Mouse (Mus musculus) urinary bladder, postnatal 14 days (tissue): ENCODE measurements around the gene Prpf3.
A peak's percentile ranks its signal among the peaks of the same experiment; 100 is the strongest.
"Not testable (repeated sequence)": the region's sequence is repeated elsewhere in the genome, so short reads cannot be mapped to it uniquely, and the experiment has no call there.

ENCODE experiments used
- DNase-seq: peaks from one replicate; pipeline ENCODE4 v3.0.0; 2021; ENCODE audit warnings: low spot score

The Prpf3 gene

DNA sequence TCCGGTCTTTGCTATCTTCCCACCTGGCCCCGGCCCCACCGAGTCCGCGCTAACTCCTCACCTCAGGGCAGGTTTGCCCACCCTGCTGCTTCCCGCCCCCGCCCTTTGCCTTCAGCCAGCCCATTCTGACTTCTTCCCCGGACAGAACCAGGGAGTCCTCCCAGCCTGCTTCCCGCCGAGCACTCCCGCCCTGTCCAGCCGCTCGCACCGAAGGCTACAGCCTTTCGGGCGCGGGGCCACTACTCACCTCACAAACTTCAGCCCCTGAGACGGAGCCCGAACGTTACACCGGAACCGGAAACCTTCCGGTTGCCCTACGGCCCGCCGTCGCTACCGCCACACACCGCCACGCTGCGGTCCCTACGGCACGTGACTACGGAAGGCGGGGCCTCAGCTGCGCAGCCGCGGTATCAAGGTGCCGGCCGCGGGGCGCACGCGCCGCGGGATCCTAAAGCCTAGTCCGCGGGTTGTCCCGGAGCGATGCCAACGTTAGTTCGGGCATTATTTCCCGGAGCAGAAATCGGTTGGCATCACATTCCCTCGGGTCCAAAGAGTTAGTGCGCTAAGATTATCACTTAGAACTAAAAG is at the start of gene Prpf3:
TSS of gene Prpf3 (minus strand) at position 384 of the 588 bp plus-strand sequence.
- peak; percentile 95 for DNase-seq

DNA sequence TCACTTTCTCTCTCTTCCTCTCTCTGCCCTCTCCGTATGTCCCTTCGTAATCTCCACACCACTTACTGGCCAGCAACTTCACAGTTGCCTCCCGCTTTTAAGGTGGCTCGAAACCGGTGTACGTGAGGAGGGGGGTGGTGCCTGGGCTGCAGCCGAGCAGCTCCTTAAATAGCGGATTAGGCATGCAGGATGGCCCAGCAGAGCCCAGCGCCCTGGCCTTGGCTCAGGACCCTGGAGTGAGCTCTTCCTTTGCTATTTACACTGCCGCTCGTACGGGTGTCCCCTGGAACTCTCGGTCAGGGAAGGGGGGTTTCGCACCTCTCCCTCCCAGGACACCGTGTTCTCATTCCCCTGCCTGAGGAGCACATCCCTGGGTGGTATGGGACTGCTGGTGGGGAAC is 48.9 kb upstream of the Prpf3 start, which contains the start of gene Car14:
TSS of gene Car14 (minus strand) at position 124 of the 400 bp plus-strand sequence.
- no peak for DNase-seq

DNA sequence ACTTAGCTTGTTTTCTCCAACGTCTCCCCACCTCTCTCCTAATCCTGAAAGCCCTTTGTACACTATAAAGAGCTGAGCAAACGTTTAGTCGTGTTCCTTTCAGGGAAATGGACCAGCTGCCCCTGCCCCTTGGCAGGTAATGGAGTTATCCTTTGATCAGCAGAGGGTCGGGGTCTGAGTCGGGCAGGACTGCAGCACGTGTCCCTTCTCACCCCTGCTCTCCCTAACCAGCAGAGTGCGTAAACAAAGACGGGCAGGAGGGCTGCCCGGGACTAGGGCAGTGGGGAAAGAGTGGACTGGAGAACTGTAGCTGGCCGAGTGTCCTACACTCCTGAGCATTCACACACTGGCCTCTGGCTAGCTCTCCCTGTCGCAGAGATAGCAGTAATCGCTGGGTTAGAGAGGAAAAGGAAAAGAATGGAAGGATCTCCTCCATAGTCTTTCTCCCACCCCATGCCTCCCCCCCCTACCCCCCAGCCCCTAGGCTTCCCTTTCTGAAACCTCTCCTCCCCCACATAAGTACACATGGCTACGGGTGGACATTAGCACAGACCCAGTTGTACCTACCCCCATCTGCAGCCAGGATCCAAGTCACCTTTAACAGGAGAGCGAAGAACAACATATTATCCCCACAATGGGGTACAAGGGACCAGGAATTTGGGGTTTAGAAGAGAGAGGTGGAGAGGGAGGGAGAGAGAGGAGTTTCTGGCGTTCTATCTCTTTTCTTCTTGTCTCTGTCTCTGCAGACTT is 48.2 kb upstream of the Prpf3 start:
- DNase-seq, result no peak

DNA sequence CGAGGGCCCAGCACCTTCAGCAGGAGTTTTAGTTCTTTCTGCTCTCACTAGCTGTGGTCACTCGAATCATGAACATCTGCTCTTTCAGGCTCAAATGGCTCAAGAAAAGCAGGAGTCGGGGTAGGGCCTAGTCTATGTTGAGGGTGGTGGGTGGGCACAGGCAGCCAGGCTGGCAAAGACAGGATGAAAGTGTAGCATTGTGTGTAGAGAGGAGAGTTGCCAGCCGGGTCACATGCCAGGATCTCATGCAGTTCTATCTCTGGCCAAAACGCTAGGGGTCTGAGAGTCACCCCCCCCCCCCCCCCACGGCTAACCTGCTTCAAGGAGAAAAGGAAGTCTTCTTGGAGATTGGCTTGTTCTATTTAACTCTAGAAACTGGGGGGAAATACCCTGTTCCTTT is 47.0 kb upstream of the Prpf3 start:
- DNase-seq, result no peak

DNA sequence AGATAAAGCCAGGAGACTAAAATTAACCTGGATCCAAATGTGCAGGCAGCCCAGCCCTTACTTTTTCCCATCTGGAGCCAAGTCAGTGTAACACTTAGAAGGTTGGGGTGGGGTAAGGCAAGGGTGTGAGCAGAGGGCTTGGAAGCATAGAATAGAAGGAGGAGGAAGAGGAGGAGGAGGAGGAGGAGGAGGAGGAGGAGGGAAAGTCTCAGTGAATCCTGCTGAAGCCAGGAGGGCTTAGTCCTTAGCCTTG is 46.6 kb upstream of the Prpf3 start:
- DNase-seq, result no peak

DNA sequence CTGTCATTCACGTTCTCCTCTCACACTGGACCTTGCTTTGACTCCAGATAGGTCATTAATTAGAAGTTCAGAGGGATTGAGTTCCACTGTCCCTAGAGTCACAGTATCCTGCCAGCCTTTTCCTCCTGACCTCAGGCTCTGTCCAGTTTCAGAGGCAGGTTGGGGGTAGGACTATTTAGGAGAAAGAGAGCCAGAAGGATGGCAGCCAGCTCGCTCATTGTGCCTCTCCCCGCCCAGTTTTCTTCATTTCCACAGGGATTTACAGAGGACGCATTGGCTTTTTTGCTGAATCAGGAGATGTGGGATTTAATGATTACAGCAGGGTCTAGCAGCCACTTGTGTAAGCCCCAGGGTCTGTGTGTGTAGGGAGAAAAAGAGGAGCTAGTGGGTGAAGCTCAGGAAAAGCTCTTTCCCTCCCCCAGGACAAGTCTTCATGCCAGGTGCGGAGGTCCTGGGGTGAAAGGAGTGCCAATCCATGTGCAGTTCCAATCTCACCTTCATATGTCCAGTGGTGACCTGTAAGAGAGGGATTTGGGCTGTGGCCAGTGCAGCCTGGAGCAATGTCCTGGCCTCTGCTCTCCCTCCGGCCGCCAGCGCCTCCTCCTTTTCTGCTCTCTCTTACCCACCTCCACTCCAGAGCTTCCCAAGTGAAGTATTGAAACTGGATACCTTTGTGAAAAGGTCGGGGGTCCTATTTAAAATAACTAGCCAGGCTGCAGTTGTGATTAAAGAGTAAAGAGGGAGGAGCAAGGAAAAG is 46.1 kb upstream of the Prpf3 start:
- DNase-seq, result no peak

DNA sequence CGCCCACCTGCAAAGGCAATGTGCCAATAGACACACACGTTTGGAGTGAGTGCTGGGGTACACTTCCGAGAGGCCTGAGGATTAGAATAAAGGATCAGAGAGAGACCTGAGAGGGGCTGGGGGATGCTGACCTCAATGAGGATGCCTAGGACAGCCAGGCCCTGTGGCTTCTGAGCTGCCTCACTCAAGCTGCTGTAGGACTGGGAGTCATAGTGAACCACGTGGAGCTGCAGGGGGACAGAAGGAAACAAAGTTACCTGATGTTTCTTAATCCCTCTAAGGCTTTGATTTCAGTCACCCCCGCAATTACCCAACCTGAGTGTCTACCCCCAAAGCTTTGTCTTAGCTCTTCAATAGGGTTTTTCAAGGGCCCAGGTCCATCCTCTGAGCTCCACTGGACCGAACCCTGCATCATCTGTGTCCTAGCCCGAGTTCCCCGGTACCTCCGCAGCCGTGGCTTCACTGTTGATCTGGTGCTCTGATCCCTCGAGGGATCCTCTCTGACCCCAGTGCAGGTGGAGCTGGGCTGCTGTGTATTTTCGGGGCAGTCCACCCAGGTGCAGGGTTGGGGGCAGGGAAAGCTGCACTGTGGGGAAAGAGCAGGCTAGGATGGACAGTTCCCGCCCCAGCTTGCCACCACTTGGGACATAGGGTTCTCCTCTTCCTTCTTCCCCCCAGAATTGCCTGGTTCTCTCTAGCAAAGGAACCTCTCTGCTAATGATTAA is 44.3 kb upstream of the Prpf3 start:
- no peak for DNase-seq

DNA sequence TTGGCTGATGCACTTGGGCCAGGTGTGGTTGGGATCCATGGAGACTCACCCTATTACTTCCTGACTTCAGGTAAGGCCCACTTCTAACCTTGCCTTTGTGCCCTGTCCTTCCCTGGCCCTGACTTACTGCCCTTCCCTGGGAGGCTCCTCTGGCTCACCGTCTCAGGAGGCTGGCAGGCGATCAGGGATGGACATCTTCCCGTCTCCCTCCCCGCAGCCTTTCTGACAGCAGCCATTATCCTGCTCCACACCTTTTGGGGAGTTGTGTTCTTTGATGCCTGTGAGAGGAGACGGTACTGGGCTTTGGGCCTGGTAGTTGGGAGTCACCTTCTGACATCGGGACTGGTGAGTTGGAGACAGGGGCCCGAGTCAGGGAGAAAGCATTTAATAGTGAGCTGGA is 39.8 kb upstream of the Prpf3 start:
- not testable (repeated sequence) for DNase-seq

DNA sequence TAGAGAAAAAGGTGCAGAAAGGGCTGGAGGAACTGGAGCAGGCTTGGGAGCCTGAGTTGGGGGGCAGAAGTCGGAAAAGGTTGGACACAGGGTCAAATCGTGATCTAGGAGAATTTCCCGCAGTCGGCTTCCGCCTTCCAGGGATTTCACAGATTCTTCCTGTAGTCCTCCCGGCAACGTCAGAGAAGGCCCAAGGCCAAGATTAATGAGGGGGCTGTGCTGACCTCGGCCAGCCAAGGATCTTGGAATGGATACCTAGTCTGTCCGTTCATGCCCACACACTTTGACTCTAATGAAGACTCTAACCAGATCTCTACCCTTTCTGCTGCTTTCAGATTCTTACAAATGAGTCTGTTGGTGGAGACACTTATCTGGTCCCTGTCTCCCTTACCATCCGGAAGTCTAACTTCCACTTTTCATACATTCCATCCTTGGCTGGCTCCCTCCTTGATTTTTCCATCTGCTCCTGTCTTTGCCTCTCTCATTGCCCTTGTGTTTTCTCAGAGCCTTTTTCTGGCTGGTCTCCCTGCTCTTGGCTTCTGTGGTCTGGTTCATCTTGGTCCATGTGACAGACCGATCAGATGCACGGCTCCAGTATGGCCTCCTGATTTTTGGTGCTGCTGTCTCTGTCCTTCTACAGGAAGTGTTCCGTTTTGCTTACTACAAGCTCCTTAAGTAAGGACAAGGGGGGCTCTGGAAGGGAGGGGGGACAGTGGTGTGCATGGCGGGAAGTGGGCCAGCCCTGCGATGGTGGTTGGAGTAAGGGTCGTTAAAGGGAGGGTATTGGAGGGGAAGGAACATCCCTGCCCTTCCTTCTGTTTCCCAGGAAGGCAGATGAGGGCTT is 38.9 kb upstream of the Prpf3 start:
- DNase-seq, result peak; percentile 65

DNA sequence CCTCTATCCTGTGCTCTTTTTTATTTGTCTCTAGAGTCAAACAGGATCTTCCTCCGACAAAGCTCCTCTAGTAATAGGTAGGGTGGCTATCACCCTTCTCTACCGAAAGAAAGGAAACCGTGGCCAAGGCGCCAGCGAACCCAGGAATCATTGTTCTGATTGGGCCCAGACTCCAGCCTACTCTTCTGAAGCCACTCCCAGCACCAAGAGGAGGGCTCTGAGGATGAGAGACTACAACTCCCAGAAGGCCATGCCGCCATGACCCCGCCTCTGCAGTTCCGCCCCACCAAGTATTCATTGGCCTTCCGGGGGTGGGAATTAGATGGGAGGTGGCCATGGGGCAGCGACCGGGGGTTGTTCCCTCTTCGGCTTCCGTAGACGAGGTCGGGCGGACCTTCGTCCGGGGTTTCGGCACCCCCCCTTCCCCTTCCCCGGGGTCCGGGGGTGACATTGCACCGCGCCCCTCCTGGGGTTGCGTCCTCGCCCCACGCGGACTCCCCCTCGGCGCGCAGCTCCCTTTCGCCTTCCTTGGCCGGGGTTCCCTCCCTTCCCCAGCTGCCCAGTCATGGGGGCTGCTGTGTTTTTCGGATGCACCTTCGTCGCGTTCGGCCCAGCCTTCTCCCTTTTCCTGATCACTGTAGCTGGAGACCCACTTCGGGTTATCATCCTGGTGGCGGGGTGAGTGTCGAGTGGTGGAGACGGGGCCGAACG is 38.1 kb upstream of the Prpf3 start, which contains the start of gene Aph1a:
TSS of gene Aph1a (plus strand) at position 364 of the 711 bp plus-strand sequence.
- DNase-seq, result peak; percentile 95

DNA sequence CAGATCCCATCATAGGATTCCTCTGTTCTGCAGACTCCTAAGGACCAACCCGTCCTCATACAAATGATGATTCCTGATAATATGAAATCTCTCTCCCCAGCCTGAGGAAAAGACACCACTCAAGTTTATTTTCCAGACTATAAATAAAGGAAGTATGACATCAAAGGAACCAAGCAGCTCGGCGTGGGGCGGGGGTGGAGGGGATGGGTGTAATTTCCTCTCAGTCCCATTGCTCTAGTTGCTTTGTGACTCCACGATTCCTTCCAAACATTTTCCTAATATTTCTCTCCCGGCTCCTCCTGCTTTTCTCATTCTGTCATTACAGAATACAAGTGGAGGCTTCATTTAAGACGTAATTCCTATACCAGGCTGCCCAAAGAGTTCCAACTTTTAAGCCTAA is 37.4 kb upstream of the Prpf3 start:
- no peak for DNase-seq

DNA sequence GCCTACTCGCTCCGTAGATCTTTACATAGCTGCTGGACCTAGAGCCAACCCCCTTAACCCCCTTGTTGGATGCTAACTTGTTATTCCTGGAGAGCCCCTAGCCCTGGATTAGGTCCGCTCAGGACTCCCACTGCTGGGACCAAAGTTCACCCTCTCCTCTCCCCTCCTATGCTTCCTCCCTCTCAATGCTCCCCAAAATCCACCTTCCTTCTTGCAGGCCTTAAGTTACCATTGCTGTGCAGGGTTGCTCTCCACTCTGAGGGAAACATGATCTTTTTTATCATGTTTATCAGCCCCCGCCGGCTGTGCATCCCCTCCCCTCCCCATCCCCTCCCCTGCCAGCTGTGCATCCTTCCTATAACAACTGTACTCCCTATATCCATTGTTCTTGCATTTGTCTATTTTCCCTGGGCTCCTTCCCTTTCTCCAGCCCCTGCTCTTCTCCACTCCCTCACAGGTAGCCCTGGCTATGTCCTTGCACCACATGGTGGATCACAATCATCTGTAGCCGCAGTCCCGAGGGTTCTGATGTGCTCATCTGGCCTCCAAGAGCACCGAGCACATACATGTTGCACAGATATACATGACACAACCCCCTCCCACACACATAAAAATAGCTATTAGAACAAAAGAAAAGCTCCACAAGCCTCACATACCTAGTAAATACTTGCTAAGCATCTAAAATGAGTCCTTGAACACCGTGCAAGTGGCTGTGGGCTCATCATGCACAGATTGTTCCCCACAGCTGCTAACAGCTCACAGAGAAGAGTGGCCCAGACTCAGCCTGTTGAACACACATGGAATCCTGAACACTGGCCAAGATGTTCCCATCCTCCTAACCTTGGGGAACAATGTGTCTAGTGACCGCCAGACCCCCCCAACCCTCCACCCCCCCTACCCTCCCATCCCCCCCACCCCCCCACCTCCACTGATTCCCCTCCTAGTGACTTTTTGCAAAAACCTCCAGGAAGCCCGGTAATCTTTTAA is 36.7 kb upstream of the Prpf3 start:
- no peak for DNase-seq

DNA sequence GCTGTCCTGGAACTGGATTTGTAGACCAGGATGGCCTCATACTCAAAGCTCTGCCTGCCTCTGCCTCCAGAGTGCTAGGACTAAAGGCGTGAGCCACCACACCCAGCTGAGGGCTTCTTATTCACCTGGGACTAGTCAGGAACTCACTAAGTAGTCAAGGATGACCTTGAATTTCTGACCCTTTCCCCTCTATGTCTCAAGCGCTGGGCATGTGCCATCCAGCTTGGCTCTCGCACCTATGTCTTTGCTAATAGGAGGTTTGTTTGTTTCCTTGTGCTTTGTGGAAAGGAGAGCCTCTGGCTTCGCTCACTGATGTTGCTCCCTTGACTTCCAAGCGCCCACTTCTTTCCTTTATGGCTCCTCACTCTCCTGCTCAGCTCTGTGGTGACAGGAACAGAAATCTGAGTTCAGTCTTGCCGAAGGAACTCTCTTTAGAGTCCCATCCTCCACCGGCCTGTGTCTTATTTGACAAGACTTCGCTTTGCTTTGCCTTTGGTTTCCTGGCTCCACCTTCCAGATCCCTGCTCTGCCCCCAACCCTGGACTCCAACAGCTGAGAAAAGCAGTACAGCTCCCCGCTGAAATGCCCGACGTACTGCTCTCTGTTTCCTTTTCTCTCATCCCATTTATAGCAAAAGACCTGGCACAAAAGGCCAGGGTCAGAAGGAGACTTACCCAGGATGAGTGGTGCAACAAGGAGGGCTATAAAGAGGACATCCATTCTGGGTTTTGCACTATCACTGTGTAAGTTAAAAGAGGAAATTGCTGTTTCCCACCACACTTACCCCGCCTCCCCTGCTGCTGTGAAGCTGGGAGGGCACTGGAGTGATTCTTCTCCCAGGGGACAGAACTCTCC is 35.8 kb upstream of the Prpf3 start, which contains the start of gene BC028528:
TSS of gene BC028528 (minus strand) at position 795 of the 855 bp plus-strand sequence.
- DNase-seq, result no peak

DNA sequence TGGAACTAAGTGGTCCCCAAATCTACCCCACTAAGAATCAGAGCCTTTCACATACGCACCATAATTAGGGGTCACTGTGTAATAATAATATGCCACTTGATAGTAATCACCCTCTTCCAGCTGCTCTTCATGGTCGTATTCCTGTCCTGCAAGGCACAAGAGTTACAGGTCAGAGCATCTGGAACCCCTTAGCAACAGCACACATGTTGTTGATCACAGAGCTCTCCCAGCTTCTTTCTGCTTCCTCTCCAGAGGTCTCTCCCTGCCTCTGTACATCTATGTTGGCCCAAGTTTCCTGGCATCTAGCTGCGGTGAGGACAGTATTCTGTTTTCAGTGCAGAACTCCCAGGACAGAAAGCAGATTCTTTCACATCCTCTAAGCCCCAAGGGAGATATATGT is 34.0 kb upstream of the Prpf3 start:
- no peak for DNase-seq

DNA sequence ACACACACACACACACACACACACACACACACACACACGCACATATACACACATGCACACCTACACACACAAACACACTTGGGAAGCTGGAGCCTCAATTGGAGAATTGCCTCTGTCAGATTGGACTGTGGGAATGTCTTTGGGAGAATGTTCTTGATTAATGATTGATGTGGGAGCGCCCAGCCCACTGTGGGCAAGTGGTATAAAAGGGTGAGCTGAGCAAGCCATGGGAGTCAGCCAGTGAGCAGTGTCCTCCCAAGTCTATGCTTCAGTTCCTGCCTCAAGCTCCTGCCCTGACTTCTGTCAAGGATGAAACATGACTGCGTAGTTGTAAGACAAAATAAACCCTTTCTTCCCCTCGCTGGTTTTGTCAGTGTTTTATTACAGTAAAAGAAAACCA is 31.9 kb upstream of the Prpf3 start:
- DNase-seq, result no peak

DNA sequence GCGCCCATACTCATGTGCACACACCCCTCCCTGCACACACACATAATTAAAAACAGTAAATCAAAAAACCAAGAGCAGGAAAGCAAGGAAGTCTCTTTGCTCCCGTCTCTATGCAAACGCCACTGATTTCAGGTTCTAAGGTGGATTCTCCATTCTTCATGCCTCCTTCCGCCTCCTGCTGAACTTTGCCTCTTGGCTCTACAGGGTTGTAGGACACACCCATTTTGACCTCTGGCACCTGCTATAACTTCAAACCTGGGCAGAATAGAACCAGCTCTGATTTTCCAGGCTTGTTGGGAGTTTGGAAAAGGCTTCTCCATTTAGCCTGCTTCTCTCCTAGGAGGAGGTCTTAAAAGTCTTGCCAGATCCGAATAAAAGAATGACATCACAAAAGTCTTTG is 28.7 kb upstream of the Prpf3 start:
- no peak for DNase-seq

DNA sequence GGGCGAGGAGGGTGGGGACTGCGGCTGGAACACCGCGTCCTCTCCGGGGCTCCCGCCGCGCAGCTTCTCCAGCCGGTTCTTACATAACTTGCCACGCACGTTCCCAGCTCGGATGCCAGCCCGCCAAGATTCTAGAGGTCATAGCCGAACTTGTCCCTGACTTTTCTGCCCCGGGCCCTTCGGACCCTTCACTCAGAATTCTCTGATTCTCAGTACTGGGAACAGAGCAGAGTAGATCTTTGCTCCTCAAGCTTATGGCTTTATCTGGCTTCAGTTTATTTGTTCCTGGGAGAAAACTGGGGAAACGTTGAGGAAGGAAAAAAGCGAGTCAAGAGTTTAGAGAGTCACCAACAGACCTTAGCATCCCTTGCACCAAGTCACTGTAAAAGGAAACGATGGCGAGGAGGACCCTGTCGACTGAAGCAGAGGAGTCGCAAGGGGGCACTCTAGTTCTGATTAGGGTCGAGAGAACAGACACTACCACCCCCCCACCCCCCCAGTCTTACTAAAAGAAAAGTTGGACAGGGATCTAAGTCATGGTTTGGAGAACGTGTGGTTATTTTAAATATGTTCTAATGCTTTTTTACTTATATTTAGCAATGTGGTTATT is 27.2 kb upstream of the Prpf3 start:
- peak; percentile 78 for DNase-seq
